Mouse (Mus musculus) lung, adult 2 months (tissue): ENCODE results near the gene Foxn3. TPM values are rescaled to one million over a fixed set of nuclear protein-coding genes. Genes with fewer than 3 reads are reported as not detected.

ENCODE experiments used
- DNase-seq: peaks from one replicate; pipeline ENCODE4 v3.0.0; 2022
- H3K4me1 ChIP-seq: fragments of 200-500 bp; 2 replicates; pipeline ENCODE4 v1.6.1; 2011; ENCODE audit warnings: low read length; ENCODE audit not compliant: control insufficient read depth, insufficient read depth
- H3K4me3 ChIP-seq: fragments of 200-500 bp; replicated peaks from 2 replicates; pipeline ENCODE3; 2011; ENCODE audit warnings: low read depth, mild to moderate bottlenecking, control low read depth, low read length; ENCODE audit errors: extremely low read depth
- CTCF ChIP-seq: fragments of 200-500 bp; IDR thresholded peaks from 2 replicates; pipeline ENCODE4 v1.5.1; 2011; ENCODE audit warnings: mild to moderate bottlenecking, low read length, control low read depth; ENCODE audit not compliant: insufficient read depth
- POLR2A ChIP-seq: fragments of 200-500 bp; IDR thresholded peaks from 2 replicates; pipeline ENCODE4 v1.6.1; 2011; ENCODE audit warnings: low read depth, mild to moderate bottlenecking, control low read depth, low read length, borderline replicate concordance; ENCODE audit errors: extremely low read depth
- WGBS: fragments of 180-500 bp; shearing (Covaris S2); methylation state at CpG from one replicate; pipeline ENCODE4 v1.1.7; 2018; 5-methylcytosine and 5-hydroxymethylcytosine counted together
- polyA plus RNA-seq: library from polyadenylated mRNA; depleted of rRNA; stranded (reverse); fragments of >200 nt; gene quantifications from 2 replicates; pipeline ENCODE4 v1.2.3, GENCODE M21; 2012

Gene Foxn3
- polyA plus RNA-seq, 1 experiment: 48.2 TPM

DNA sequence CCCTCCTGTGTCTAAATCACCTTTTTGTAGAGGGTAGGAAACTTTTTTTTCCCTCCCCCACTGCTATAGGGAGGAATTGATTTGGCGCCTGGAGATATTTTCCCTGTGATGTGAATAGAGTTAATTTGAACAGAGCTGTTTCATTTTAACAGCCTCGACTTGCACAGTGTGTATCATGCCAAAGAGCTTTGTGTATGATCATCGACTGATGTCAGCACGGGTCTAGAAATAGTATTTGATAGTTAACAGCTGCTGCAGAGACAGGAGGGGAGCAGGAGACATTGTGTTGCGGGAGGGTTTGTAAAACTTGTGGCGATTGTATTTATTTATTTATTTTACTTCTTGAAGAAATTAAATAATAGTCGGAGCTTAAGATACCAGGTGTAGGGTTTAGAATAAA, 36.2 kb upstream of the Foxn3 start:
- no peak for TF ChIP-seq POLR2A
- TF ChIP-seq CTCF: no peak
- no peaks in the 10 kb centered on the region for H3K4me1 ChIP-seq
- H3K4me3 ChIP-seq: no peak overlapping the region
- no peak for DNase-seq
- 62% methylated on average over 7 of the region's 7 CpGs for WGBS

DNA sequence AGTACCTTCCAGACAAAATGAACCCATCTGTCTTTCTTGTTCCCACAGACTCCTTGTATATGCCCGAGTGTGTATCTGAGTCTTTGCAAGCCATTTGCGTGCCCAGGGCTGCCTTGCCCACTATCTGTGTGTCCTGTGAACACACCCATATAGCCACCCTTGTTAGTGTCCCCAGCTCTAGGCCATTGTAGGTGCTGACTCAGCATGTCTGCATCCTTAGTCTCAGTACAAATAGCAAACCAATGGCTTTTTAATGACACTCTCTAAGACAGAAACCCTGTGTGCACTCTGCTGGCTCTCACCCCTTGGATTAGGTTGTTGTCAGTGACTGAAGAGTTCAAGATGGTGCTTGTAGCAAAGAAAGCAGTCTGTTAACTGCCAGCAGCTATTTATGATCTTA, 33.0 kb upstream of the Foxn3 start:
- WGBS: 89% methylated on average over 2 of the region's 2 CpGs
- TF ChIP-seq CTCF: no peak
- TF ChIP-seq POLR2A: no peak
- Histone ChIP-seq H3K4me3 (no peak overlapping the region), H3K4me1 (no peaks in the 10 kb centered on the region)
- no peak for DNase-seq

DNA sequence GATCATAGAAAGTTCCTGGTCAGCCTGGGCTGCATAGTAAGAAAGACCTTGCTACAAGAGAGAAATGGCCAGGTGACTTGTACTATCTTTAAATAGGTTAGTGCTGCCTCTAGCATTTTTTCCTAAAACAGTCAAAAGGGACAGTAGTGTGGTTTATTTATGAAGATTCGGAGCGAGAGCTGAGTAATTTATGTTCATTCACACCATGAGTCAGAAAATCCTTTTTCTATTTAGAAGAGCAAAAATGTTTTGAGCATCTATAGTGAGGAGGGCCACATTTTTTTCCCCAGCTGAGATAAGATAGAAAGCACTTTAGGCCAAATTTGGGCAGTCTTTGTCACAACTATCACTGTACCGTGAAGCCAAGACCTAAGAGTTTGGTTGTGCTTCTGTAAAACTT, 24.0 kb upstream of the Foxn3 start:
- TF ChIP-seq POLR2A: no peak
- WGBS: 81% methylated on average over 3 of the region's 3 CpGs

DNA sequence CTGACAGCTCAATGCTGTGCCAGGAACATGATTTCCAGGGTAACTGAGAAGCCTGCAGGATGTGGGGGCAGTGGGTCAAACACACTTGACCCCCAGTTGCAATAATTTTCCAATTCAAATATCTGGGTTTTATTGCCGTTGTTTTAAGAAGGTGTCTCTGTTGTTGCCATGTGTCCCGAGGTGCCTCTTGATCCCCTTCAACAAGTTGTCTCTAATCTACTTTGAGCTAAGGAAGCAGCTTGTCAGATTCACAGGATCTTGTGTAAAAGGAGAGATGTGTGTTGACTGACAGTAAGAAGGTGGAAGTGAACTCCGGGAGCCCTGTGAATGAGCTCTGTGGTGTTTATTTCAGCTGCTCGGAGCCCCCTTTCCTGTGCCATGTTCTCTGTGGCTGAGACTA, 16.6 kb upstream of the Foxn3 start:
- no peak for DNase-seq
- TF ChIP-seq POLR2A: no peak
- TF ChIP-seq CTCF: no peak
- WGBS: 38% methylated on average over 4 of the region's 4 CpGs
- no peaks in the 10 kb centered on the region; the same call in 1 of the 2 replicates for H3K4me1 ChIP-seq
- no peak overlapping the region for H3K4me3 ChIP-seq

More for the DNA sequence above, 24.0 kb upstream of the Foxn3 start:
- DNase-seq: no peak
- H3K4me1 ChIP-seq: no peaks in the 10 kb centered on the region
- no peak overlapping the region for H3K4me3 ChIP-seq

DNA sequence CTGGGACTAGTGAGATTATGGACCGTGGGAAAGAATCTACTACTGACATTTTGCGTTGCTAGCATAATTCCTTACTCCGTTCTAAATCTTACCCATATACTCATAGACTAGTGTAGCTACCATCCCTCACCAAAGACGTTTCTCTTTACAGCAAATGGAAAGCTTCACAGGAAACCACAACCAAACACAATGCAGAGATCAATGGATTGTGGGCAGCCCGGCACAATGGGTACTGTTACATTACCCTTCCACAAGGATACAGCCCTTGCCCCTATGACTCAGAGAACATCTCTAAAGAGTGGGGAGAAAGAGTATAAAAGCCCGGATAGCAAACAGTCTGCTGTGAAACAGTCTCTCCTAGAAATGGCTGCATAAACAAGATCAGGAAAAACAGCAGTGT, 13.3 kb upstream of the Foxn3 start:
- Histone ChIP-seq H3K4me3 (no peak overlapping the region), H3K4me1 (no peaks in the 10 kb centered on the region; the same call in 1 of the 2 replicates)
- no peak for DNase-seq
- WGBS: 69% methylated on average over 6 of the region's 6 CpGs
- TF ChIP-seq POLR2A (no peak), CTCF (no peak)

DNA sequence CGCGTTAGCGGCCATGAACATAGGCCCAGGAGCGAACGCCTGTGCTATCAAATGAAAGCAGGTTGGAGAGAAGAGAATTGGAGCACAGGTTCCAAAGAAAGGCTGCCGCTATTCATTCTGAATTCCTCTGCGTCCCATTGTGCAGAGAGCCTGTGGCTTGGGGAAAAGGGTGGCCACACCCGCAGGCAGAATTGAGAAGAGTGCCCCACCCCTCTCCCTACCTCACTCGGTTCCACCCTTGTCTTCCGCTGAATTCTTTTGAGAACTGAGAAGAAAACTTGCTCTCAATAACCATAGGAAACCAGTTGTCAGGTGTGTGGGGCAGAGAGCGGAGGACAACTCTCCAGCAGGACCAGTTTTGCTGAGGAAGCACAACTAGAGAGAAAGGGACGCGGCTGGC, 10.9 kb upstream of the Foxn3 start:
- 52% methylated on average over 13 of the region's 13 CpGs for WGBS
- no peak for DNase-seq
- Histone ChIP-seq H3K4me3 (no peak overlapping the region), H3K4me1 (no peaks in the 10 kb centered on the region; the same call in 1 of the 2 replicates)
- TF ChIP-seq CTCF (no peak), POLR2A (no peak)

DNA sequence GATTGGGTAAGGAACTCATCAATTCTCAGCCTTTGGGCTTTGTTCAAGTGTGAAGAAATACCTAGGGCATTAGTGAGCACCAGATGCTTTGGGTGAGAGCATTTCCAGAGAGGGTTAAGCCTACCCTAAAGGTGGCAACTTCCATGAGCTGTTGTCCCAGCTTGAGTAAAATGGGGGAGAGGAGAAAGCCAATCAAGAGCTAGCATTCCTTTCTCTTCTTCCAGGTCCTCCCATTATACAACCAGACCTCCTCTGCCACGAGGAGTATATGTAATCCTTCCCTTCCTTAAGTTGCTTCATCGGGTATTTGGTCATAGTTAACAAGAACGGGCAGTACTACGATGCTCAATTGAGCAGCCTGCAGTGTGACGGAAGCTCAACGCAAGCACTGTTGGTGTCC, 9.7 kb upstream of the Foxn3 start:
- no peak for DNase-seq
- Histone ChIP-seq H3K4me1 (no peaks in the 10 kb centered on the region; the same call in 1 of the 2 replicates), H3K4me3 (no peak overlapping the region)
- 90% methylated on average over 6 of the region's 6 CpGs for WGBS
- TF ChIP-seq CTCF (no peak), POLR2A (no peak)

DNA sequence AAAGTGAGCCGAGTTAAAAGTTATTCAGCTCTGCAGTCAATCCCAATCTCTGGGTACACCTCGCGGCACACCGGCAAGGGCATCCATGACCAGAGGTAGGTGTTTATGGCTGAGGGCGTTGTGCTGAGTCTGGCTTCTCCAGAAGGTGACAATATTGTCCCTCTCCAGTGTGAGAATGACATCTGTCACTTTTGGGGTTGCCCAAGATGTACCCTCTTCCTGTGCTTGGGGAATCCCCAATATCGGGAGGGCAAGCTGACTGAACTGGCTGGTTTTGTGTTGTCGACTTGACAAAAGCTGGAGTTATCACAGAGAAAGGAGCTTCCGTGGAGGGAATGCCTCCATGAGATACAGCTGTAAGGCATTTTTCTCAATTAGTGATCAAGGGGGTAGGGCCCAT, 8.6 kb upstream of the Foxn3 start:
- 91% methylated on average over 8 of the region's 8 CpGs for WGBS

DNA sequence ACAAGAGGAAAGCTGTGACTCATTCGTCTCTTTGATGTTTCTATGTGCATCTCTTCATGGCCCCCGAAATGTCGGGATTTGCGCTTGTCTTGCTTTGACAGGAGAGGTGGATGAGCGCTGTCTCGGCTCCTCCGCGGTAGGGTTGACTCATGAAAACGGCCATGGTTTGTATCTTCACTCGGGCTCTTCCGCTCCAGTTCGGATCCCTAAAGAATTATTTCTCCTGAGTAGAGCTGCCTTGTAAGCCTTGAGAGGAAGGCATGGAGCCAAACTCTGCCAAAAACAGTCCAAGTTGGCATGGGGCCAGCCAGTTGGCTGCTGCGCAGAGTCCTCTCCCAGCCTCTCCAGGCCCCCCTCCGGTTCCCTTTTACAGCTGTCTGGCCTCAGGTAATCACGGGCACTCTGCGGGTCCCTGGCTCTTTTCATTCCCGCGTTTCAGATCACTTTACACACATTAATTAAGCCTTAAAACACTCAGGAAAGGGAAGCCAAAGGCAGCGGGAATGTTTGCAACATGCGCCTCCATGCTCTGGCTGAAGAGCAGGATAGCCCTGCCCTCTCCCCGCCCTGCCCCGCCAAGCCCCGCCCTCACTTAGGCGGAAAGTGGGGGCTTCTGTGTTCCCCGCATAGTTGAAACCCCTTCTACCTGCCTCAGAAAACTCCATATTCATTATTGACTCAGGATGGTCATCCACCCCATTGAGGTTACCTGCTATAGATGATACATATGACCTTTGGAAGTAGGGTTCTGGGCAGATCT, 7.0 kb upstream of the Foxn3 start:
- Histone ChIP-seq H3K4me3 (no peak overlapping the region), H3K4me1 (no peaks in the 10 kb centered on the region)
- peak; percentile 39 for DNase-seq
- WGBS: 57% methylated on average over 25 of the region's 25 CpGs
- no peak for TF ChIP-seq CTCF
- no peak for TF ChIP-seq POLR2A

More for the DNA sequence above, 8.6 kb upstream of the Foxn3 start:
- H3K4me3 ChIP-seq: no peak overlapping the region
- DNase-seq: no peak
- H3K4me1 ChIP-seq: no peaks in the 10 kb centered on the region; the same call in 1 of the 2 replicates
- no peak for TF ChIP-seq POLR2A
- TF ChIP-seq CTCF: no peak

DNA sequence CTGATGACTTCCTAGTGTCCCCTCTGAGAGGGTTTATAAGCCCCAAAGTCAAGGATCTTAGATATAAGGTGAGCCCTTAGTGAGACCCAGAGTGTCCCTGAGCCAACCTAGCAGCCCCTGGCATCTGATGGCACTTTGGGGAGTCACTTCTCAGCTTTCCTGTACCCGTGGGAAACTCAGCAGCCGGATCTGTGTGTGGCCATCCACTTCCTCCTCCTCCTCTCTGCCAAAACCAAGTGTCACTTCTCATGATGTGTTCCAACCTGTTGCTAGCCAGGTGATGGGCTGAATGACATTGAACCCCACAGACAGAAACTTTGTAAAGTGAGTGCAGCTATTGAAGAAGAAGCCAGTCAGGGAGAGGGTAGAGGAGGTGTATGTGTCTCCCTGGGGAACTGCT, 2.2 kb upstream of the Foxn3 start:
- no peak for DNase-seq
- no peak overlapping the region for H3K4me3 ChIP-seq
- peaks cover 4% of the 10 kb centered on the region for H3K4me1 ChIP-seq
- 47% methylated on average over 2 of the region's 2 CpGs for WGBS
- TF ChIP-seq POLR2A (no peak), CTCF (no peak)
